In the genomic region with DNA sequence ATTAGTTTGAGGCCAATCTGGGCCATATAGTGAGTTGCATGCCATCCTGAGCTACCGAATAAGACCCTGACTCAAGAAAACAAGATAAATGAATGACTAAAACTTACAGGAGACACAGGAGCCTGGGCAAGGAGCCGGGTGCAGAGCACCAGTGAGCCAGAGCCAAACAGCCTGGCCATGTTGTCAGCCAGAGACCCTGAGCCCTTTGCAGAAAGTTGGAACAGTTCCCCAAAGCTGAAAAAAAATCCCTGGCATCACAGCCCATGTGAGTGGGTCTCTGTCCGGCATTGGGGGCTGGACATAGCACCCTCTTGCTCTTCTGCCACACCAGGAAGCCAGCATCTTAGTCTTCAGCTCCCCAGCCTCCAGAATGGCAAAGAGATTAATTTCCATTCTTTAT, we compare ENCODE assay signal across 17 mouse cellular contexts.
"Had no signal": no experiment of that assay in that cellular context is flagged by ENCODE, and none has a peak within 500 bp of the region (broad histone marks: within the 10 kb centered on the region; RNA-seq: fewer than 3 reads in every experiment).

No protein-coding gene starts in this region.

- H3K4me1 ChIP-seq: lung, embryonic 15.5 days; megakaryocyte, embryonic 14.5 days; neural tube, embryonic 12.5 days; stomach, embryonic 15.5 days had no signal

- H3K9me3 ChIP-seq: lung, embryonic 15.5 days; megakaryocyte, embryonic 14.5 days; midbrain, embryonic 13.5 days; midbrain, embryonic 15.5 days; neural tube, embryonic 12.5 days; stomach, embryonic 15.5 days had no signal

- H3K4me2 ChIP-seq: lung, embryonic 15.5 days; midbrain, embryonic 11.5 days; midbrain, embryonic 13.5 days; midbrain, embryonic 15.5 days; neural tube, embryonic 12.5 days; stomach, embryonic 15.5 days had no signal

- H3K27me3 ChIP-seq: lung, embryonic 15.5 days; midbrain, embryonic 13.5 days; midbrain, embryonic 15.5 days; neural tube, embryonic 12.5 days; stomach, embryonic 15.5 days had no signal

- DNase-seq: lung, adult 2 months; lung, postnatal 14 days; lung, postnatal 36 days; right cerebral cortex, postnatal 14 days; thymus, adult 2 months; thymus, postnatal 25 days; thymus, postnatal 4 days had no signal

- H3K27ac ChIP-seq: lung, embryonic 15.5 days; macrophage; midbrain, embryonic 13.5 days; midbrain, embryonic 15.5 days; neural tube, embryonic 12.5 days; stomach, embryonic 15.5 days; stomach, postnatal 0 days had no signal

- H3K36me3 ChIP-seq: lung, embryonic 15.5 days; midbrain, embryonic 13.5 days; midbrain, embryonic 15.5 days; neural tube, embryonic 12.5 days; stomach, embryonic 15.5 days had no signal

- H3K4me3 ChIP-seq: lung, embryonic 15.5 days; megakaryocyte, embryonic 14.5 days; midbrain, embryonic 13.5 days; midbrain, embryonic 15.5 days; neural tube, embryonic 12.5 days; stomach, embryonic 15.5 days had no signal

- ATAC-seq: lung, postnatal 0 days; midbrain, embryonic 13.5 days; midbrain, embryonic 15.5 days had no signal

- H3K9ac ChIP-seq: lung, embryonic 15.5 days; midbrain, embryonic 13.5 days; midbrain, embryonic 15.5 days; neural tube, embryonic 12.5 days; stomach, embryonic 15.5 days had no signal
